Mouse (Mus musculus) lung, adult 2 months (tissue): Measurements from ENCODE around the gene Opa3.

Source experiments
- CTCF ChIP-seq: fragments of 200-500 bp; IDR thresholded peaks from 2 replicates; pipeline ENCODE4 v1.5.1; 2011; ENCODE audit warnings: mild to moderate bottlenecking, low read length, control low read depth; ENCODE audit not compliant: insufficient read depth
- POLR2A ChIP-seq: fragments of 200-500 bp; IDR thresholded peaks from 2 replicates; pipeline ENCODE4 v1.6.1; 2011; ENCODE audit warnings: low read depth, mild to moderate bottlenecking, control low read depth, low read length, borderline replicate concordance; ENCODE audit errors: extremely low read depth

DNA sequence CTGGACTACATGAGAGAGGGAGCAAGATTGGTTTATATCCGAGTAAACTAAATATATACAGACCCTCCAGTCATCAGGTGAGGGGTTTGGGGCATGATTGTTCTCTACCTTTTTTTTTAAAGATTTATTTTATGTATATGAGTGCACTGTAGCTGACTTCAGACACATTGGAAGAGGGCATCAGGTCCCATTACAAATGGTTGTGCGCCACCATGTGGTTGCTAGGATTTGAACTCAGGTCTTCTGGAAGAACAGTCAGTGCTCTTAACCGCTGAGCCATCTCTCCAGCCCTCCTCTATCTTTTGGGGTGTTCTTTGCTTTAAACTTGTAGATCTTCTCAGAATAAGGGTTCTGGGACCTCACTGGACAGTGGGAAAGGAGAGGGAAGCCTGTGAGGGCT is 8.1 kb upstream of the Opa3 start:
- TF ChIP-seq CTCF, result no peak
- TF ChIP-seq POLR2A, result no peak
